Mouse (Mus musculus) intestine, embryonic 16.5 days (tissue): Measurements from ENCODE around the gene Eml1. TPM values are rescaled to one million over a fixed set of nuclear protein-coding genes. Genes with fewer than 3 reads are reported as not detected.

Experiments
- ATAC-seq: fragments of 200-750 bp; cut with Nextera tagmentation; 2 replicates; pipeline ENCODE4 v1.8.0; 2017; ENCODE audit warnings: moderate TSS enrichment, moderate library complexity
- H3K27ac ChIP-seq: fragments of 300-500 bp; sonication (generic); 2 replicates; pipeline ENCODE4 v1.5.1; 2014; ENCODE audit warnings: mild to moderate bottlenecking, low read length
- H3K27me3 ChIP-seq: fragments of 300-500 bp; sonication (generic); replicated peaks from 2 replicates; pipeline ENCODE4 v1.6.1; 2014; ENCODE audit warnings: low read length, control low read depth, mixed read lengths; ENCODE audit not compliant: control insufficient read depth, insufficient read depth
- H3K36me3 ChIP-seq: fragments of 300-500 bp; sonication (generic); 2 replicates; pipeline ENCODE4 v1.6.1; 2014; ENCODE audit warnings: low read length, control low read depth; ENCODE audit not compliant: control insufficient read depth, insufficient read depth
- H3K4me1 ChIP-seq: fragments of 300-500 bp; sonication (generic); 2 replicates; pipeline ENCODE4 v1.6.1; 2014; ENCODE audit warnings: low read length, control low read depth, mixed read lengths; ENCODE audit not compliant: control insufficient read depth, insufficient read depth
- H3K4me2 ChIP-seq: fragments of 300-500 bp; sonication (generic); 2 replicates; pipeline ENCODE4 v1.6.1; 2014; ENCODE audit warnings: low read depth, low read length, control low read depth
- H3K4me3 ChIP-seq: fragments of 300-500 bp; sonication (generic); 2 replicates; pipeline ENCODE4 v1.5.1; 2014; ENCODE audit warnings: mild to moderate bottlenecking, low read length
- H3K9ac ChIP-seq: fragments of 300-500 bp; sonication (generic); 2 replicates; pipeline ENCODE4 v1.6.1; 2014; ENCODE audit warnings: low read depth, low read length
- H3K9me3 ChIP-seq: fragments of 300-500 bp; sonication (generic); 2 replicates; pipeline ENCODE4 v1.6.1; 2016; ENCODE audit warnings: low read length, control low read depth; ENCODE audit not compliant: control insufficient read depth
- WGBS: fragments of 180-500 bp; shearing (Covaris S2); extraction: QIAGEN DNeasy Blood & Tissue Kit; methylation state at CpG from one replicate; pipeline ENCODE4 v1.1.7; 2014; 5-methylcytosine and 5-hydroxymethylcytosine counted together
- polyA plus RNA-seq: library from polyadenylated mRNA; unstranded; fragments of >200 nt; fragmentation: Nextera tagmentation; extraction: Ambion mirVana; gene quantifications from 2 replicates; pipeline ENCODE4 v1.2.1, GENCODE M21; 2015

Gene Eml1
- polyA plus RNA-seq, 1 experiment from 2014 or later = 63.7 TPM

DNA sequence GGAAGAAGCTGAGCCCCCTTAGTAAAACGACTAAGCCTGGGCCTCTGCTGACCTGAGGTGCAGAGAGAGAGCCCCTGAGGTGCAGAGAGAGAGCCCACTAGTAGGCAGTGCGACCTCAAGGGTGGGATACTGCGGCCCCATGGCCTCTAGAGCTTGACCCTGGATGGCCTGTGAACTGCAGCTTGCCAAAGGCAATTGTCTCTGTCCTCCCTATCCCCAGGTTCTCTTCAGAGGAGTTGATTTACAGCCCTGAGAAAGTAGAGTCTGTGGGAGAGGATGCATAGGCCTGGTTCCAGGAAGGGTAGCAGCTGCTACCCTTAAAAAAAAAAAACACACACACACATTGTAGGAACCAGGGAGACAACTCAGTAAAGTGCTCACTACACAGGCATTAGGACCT is 19.0 kb downstream of the Eml1 start:
- Histone ChIP-seq H3K36me3 (no peaks in the 10 kb centered on the region), H3K4me1 (peaks cover 18% of the 10 kb centered on the region), H3K9ac (no peak overlapping the region), H3K4me3 (no peak overlapping the region), H3K27me3 (no peaks in the 10 kb centered on the region), H3K27ac (no peak overlapping the region), H3K9me3 (no peaks in the 10 kb centered on the region), H3K4me2 (no peak overlapping the region)
- ATAC-seq = no peak
- 46% methylated on average over 3 of the region's 3 CpGs for WGBS

DNA sequence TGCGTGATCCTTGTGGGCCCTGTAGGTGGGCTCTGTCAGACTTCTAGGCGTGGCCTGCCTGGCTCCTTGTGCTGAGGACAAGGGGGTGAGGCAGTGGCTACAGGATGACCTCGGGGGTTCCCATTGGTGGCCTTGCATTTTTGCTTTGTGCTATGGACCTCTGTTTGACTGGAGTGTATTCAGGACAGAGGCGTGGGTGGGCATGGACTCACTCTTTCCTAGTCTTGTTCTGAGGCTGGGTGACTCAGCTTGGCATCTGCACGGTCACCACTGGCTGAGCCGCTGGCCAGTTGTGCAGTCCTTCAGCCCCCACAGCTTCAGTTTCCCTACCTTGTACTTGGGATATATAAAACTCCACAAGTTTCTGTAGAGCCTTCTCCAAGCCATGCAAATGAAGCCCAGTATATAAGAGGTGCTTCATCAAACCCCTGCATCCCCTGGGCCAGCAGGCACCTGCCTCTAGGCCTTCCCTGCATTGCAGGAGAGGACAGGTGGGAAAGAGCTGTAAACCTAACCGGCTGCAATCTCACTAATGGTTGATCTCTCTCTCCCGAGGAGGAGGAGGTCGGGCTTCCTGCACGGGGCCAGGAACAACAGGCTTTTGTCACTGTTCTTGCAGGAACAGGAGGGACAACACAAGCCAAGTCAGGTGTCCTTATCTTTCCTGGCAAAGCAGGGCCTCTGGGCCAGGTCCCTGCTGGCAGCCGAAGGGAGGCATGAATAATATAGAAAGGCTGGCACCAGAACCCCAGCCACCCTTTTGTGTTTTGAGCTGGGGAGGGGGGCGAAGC is 21.7 kb downstream of the Eml1 start:
- H3K4me1 ChIP-seq = peaks cover 17% of the 10 kb centered on the region
- no peaks in the 10 kb centered on the region for H3K36me3 ChIP-seq
- H3K27me3 ChIP-seq = no peaks in the 10 kb centered on the region
- H3K4me2 ChIP-seq = no peak overlapping the region
- WGBS = 66% methylated on average over 12 of the region's 12 CpGs
- H3K9ac ChIP-seq = no peak overlapping the region
- H3K4me3 ChIP-seq = no peak overlapping the region
- peak; percentile 69 for ATAC-seq
- peak overlapping the region; percentile 24; the same call in 1 of the 2 replicates for H3K27ac ChIP-seq
- H3K9me3 ChIP-seq = no peaks in the 10 kb centered on the region

DNA sequence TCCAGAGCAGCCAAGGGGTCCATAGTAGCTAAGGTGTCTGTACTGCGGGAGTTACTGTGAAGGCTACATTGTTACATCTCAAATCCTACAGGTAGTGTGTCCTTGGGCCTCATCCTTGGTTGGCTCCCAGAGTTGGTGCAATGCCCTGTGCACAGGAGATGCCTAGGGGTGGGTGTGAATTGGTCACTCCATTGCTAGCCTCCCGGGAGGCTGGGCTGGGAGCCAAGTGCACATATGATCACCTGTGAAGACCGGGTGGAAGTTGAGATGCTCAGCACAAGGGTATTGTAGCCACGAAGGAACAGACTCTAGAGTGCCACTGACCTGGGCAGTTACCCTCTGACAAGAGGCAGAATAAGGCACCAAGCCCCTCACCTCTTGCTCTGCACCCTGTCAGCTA is 22.3 kb downstream of the Eml1 start:
- H3K4me1 ChIP-seq = peaks cover 15% of the 10 kb centered on the region
- H3K9ac ChIP-seq = no peak overlapping the region
- H3K9me3 ChIP-seq = no peaks in the 10 kb centered on the region
- no peak overlapping the region for H3K4me2 ChIP-seq
- H3K27me3 ChIP-seq = no peaks in the 10 kb centered on the region
- peak overlapping the region; percentile 10; the same call in 1 of the 2 replicates for H3K27ac ChIP-seq
- no peaks in the 10 kb centered on the region for H3K36me3 ChIP-seq
- 0 out of 2 replicates have a peak, but pooled peaks have one; percentile 25 for ATAC-seq
- H3K4me3 ChIP-seq = no peak overlapping the region
- WGBS = 75% methylated on average over 4 of the region's 4 CpGs

DNA sequence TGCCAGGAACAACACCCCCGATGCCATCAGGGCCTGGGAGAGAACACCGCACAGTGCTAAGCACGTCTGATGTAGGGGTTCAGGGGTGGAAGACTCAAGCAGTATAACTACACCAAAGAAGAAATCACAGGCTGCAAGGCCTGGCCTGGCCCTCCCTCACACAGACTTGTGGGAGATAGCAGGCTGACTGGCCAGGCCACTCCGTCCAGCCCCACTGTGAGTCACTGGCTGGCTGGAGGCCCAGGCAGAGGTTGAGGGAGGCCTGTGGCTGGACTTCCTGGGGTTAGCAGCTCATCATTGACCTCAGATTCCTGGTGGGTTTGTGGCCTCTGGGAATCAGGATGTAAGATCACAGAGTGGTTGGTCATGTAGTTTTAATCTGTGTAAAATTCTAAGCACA is 22.9 kb downstream of the Eml1 start:
- no peaks in the 10 kb centered on the region for H3K9me3 ChIP-seq
- peak; percentile 57 for ATAC-seq
- WGBS = 68% methylated on average over 4 of the region's 4 CpGs
- no peak overlapping the region for H3K27ac ChIP-seq
- no peaks in the 10 kb centered on the region for H3K27me3 ChIP-seq
- H3K4me2 ChIP-seq = no peak overlapping the region
- H3K9ac ChIP-seq = no peak overlapping the region
- peaks cover 15% of the 10 kb centered on the region for H3K4me1 ChIP-seq
- no peak overlapping the region for H3K4me3 ChIP-seq
- H3K36me3 ChIP-seq = no peaks in the 10 kb centered on the region

DNA sequence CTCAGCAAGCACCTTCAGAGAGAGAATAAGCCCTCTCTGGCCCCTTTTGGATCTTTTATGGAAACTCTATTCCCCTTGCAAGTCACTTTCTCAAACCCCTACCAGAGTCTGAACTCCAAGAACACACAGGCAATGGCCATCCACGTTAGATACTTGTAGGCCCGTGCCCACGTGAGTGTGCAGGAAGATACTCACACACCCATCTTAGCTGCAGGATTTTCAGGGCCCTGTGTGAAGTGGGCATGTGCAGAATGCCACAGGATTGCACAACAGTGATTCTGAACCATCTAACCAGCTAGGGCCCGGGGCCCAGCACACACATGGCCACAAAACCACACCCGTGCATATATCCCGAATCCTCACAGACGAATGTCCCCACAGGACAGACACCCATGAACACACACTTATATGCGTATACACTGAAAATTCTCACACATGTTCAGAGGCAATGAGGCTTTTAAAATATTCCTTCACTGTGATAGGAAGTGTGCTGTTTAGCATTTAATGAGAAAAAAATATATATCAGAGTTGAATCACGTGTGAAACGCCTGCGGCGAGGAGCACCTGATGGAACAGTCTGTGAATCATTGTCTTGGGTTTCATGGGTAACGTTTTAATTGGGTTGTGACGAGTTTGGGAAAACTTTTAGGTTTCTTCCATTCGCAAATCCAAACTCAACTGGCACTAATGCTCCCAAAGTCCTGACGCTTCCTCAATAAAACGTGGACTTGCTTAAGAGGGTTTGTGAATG is 24.0 kb downstream of the Eml1 start:
- Histone ChIP-seq H3K4me3 (no peak overlapping the region), H3K4me1 (peaks cover 15% of the 10 kb centered on the region), H3K9me3 (no peaks in the 10 kb centered on the region), H3K36me3 (no peaks in the 10 kb centered on the region), H3K4me2 (no peak overlapping the region), H3K27ac (no peak overlapping the region), H3K9ac (no peak overlapping the region), H3K27me3 (no peaks in the 10 kb centered on the region)
- WGBS = 86% methylated on average over 17 of the region's 17 CpGs
- no peak for ATAC-seq

DNA sequence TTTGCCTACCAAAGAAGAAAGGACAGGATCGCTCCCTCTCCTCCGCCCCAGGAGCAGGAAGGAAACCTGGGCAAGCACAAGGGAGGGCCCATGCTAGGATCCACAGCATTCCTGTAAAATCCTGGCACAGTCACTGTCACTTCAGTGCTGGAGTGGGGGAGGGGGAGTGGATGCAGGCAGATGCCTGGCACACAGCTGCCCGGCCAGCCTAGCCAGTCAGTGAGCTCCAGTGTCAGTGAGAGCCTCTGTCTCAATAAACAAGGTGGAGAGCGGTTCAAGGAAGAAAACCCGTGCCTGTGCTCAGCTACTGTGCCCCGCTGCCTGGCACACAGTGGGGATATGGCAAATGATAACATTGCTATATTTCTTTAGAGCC is 24.5 kb downstream of the Eml1 start:
- Histone ChIP-seq H3K36me3 (no peaks in the 10 kb centered on the region), H3K4me3 (no peak overlapping the region), H3K27me3 (no peaks in the 10 kb centered on the region), H3K9ac (no peak overlapping the region), H3K9me3 (no peaks in the 10 kb centered on the region), H3K27ac (no peak overlapping the region), H3K4me2 (no peak overlapping the region), H3K4me1 (peaks cover 15% of the 10 kb centered on the region)
- 79% methylated on average over 6 of the region's 6 CpGs for WGBS
- no peak for ATAC-seq

DNA sequence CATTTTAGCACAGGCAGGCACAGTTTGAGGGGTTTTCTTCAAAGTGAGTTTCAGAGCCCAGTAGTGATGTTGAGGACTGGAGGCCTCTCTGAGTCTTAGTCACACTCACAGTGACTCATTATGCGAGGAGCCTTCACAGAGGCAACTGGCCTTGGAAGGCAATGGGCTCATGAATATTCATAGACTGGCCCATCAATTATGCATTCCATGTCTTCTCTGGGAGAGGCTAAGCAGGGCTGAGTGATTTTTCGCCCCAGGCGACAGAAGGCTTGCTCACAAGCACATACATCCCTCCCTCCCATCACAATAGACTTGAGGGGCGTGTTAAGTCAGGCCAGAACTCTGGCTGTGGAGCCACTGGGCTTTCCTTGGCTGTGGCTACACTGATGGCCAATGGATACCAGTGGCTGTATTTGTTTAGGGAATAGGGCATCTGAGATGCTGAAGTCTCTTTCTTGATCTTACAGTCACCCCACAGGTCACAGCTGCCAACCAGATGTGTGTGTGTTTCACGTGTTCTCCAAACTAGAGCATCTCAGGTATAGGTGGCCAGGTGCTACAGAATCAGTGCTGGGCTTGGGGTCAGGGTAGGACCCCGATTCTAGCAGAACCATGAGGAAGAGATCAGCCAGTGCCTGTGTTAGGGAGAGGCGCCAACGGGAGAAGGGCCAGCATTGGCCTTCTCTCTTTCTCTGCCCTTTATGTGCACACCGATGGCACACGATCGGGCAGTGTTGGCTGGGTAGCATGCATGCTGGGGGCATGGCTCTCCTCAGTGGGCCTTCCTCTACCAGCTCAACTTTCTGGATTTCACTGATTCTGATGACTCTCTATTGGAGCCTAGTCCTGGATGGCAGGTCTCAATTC is 25.6 kb downstream of the Eml1 start:
- 84% methylated on average over 11 of the region's 11 CpGs for WGBS

DNA sequence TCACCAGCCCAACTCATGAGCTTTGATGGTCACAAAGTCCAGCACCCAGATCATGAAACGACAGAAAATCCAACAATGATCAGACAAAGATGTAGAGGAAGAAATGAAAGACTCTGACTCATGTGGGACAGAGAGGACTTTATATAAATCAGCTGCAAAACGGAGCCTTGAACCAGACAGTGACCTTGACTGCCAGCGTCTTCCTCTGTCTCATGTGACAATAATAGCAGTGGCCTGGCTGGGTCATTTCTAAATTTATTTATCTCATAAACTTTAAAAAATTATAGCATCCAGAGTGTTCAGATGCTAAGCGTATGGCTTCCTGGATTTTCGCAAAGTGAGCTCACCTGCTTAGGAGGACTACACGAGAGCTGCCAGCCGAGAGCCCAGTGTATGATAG is 27.9 kb downstream of the Eml1 start:
- WGBS = 77% methylated on average over 7 of the region's 7 CpGs
- H3K9me3 ChIP-seq = no peaks in the 10 kb centered on the region
- no peaks in the 10 kb centered on the region for H3K27me3 ChIP-seq
- no peak overlapping the region for H3K4me2 ChIP-seq
- no peaks in the 10 kb centered on the region for H3K36me3 ChIP-seq
- H3K9ac ChIP-seq = no peak overlapping the region
- H3K4me3 ChIP-seq = no peak overlapping the region
- H3K27ac ChIP-seq = no peak overlapping the region
- no peaks in the 10 kb centered on the region for H3K4me1 ChIP-seq
- no peak for ATAC-seq

More for the DNA sequence above, 25.6 kb downstream of the Eml1 start:
- H3K9me3 ChIP-seq = no peaks in the 10 kb centered on the region
- H3K9ac ChIP-seq = no peak overlapping the region
- H3K4me2 ChIP-seq = no peak overlapping the region
- no peaks in the 10 kb centered on the region for H3K27me3 ChIP-seq
- peaks cover 15% of the 10 kb centered on the region for H3K4me1 ChIP-seq
- H3K27ac ChIP-seq = no peak overlapping the region
- ATAC-seq = no peak
- no peak overlapping the region for H3K4me3 ChIP-seq
- H3K36me3 ChIP-seq = no peaks in the 10 kb centered on the region

DNA sequence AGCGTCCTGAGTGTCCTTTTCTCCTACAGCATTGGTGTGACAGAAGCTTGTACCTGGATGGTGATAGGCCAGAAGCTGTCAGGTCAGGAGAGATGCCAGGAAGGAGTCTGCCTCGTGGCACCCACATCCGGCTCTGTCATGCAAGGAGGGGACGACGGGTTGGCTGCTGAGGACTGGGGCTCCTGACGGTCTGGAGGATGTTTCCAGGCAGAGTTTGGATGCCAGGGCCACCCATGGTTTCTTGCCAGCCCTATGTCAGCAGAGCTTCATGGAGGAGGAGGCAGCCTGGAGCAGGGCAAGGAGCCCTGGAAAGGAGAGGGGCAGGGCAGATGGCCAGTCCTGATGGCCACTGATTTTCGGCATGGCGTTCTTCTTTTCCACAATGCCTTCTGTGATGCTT is 28.4 kb downstream of the Eml1 start:
- Histone ChIP-seq H3K9ac (no peak overlapping the region), H3K36me3 (no peaks in the 10 kb centered on the region), H3K9me3 (no peaks in the 10 kb centered on the region), H3K4me1 (no peaks in the 10 kb centered on the region), H3K4me2 (no peak overlapping the region), H3K27ac (no peak overlapping the region), H3K4me3 (no peak overlapping the region), H3K27me3 (no peaks in the 10 kb centered on the region)
- WGBS = 94% methylated on average over 8 of the region's 8 CpGs
- no peak for ATAC-seq
